Mouse (Mus musculus) kidney, embryonic 16.5 days (tissue): ENCODE measurements at regions not wholly inside any gene's neighbourhood (a gene's known extent, or its start where the extent isn't known, plus 50 kb on each side); places are given as distances from the start of the nearest gene placed in this dataset.

ENCODE experiments used
- ATAC-seq: fragments of 200-750 bp; cut with Nextera tagmentation; 2 replicates; pipeline ENCODE4 v1.8.0; 2017; ENCODE audit warnings: moderate TSS enrichment; ENCODE audit not compliant: low FRiP score, low TSS enrichment
- H3K27ac ChIP-seq: fragments of 300-500 bp; sonication (generic); 2 replicates; pipeline ENCODE4 v1.5.1; 2014; ENCODE audit warnings: low read length
- H3K27me3 ChIP-seq: fragments of 300-500 bp; sonication (generic); 2 replicates; pipeline ENCODE4 v1.6.1; 2014; ENCODE audit warnings: low read length, control low read depth, mixed read lengths; ENCODE audit not compliant: insufficient read depth
- H3K36me3 ChIP-seq: fragments of 300-500 bp; sonication (generic); 2 replicates; pipeline ENCODE4 v1.6.1; 2014; ENCODE audit warnings: low read length, control low read depth, mixed read lengths; ENCODE audit not compliant: insufficient read depth
- H3K4me1 ChIP-seq: fragments of 300-500 bp; sonication (generic); 2 replicates; pipeline ENCODE4 v1.6.1; 2014; ENCODE audit warnings: low read length, control low read depth, mixed read lengths; ENCODE audit not compliant: insufficient read depth
- H3K4me2 ChIP-seq: fragments of 300-500 bp; sonication (generic); replicated peaks from 2 replicates; pipeline ENCODE4 v1.6.1; 2014; ENCODE audit warnings: low read depth, low read length
- H3K4me3 ChIP-seq: fragments of 300-500 bp; sonication (generic); 2 replicates; pipeline ENCODE4 v1.5.1; 2014; ENCODE audit warnings: mild to moderate bottlenecking, low read length
- H3K9ac ChIP-seq: fragments of 300-500 bp; sonication (generic); replicated peaks from 2 replicates; pipeline ENCODE4 v1.6.1; 2014; ENCODE audit warnings: low read length
- H3K9me3 ChIP-seq: fragments of 300-500 bp; sonication (generic); 2 replicates; pipeline ENCODE4 v1.6.1; 2016; ENCODE audit warnings: low read length, control low read depth
- WGBS: fragments of 180-500 bp; shearing (Covaris S2); extraction: QIAGEN DNeasy Blood & Tissue Kit; methylation state at CpG from one replicate; pipeline ENCODE4 v1.1.7; 2014; 5-methylcytosine and 5-hydroxymethylcytosine counted together

- Histone ChIP-seq H3K27ac (no peak overlapping the region), H3K4me1 (no peaks in the 10 kb centered on the region), H3K4me2 (no peak overlapping the region), H3K9me3 (no peaks in the 10 kb centered on the region), H3K9ac (no peak overlapping the region), H3K27me3 (no peaks in the 10 kb centered on the region), H3K4me3 (no peak overlapping the region), H3K36me3 (no peaks in the 10 kb centered on the region)
- no peak for ATAC-seq
- 83% methylated on average over 4 of the region's 4 CpGs for WGBS
These were observed 1062.8 kb upstream of the Acvr2a start for GRCm38 (mm10) chr2:47750997-47751623.

- no peak overlapping the region for H3K9ac ChIP-seq
- no peak overlapping the region for H3K4me2 ChIP-seq
- H3K36me3 ChIP-seq: no peaks in the 10 kb centered on the region
- no peak overlapping the region for H3K27ac ChIP-seq
- no peaks in the 10 kb centered on the region for H3K4me1 ChIP-seq
- no peaks in the 10 kb centered on the region for H3K27me3 ChIP-seq
- no peaks in the 10 kb centered on the region for H3K9me3 ChIP-seq
- no peak for ATAC-seq
- no peak overlapping the region for H3K4me3 ChIP-seq
These were observed 1058.2 kb upstream of the Acvr2a start for GRCm38 (mm10) chr2:47755716-47756115.

GRCm38 (mm10) chr2:47756248-47756647 lies 1057.7 kb upstream of the Acvr2a start:
- no peak for ATAC-seq
- Histone ChIP-seq H3K9ac (no peak overlapping the region), H3K27me3 (no peaks in the 10 kb centered on the region), H3K4me1 (no peaks in the 10 kb centered on the region), H3K9me3 (no peaks in the 10 kb centered on the region), H3K4me2 (no peak overlapping the region), H3K4me3 (no peak overlapping the region), H3K27ac (no peak overlapping the region), H3K36me3 (no peaks in the 10 kb centered on the region)
- WGBS: 61% methylated on average over 4 of the region's 4 CpGs

DNA sequence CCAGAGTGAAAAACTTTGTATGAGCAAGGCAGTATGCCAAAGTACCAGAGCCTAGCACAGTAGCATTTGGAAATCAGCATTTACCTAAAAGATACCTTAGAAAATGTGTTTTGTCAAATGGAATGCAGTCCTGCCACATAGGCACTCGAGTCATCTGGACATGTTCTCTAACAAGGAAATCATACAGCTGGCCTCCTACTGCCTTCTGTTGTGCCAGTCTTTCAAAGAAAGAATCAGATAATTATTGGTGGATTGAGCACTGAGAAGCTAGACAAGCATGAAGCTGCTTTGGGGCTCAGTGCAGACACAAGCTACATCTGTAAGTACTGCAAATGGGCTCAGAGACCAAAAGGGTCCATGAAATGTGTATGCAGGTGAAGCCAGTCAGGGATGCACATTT lies 1038.1 kb upstream of the Acvr2a start:
- no peaks in the 10 kb centered on the region for H3K9me3 ChIP-seq
- H3K4me2 ChIP-seq: no peak overlapping the region
- 67% methylated on average over 1 of the region's 1 CpGs for WGBS
- ATAC-seq: no peak
- H3K4me1 ChIP-seq: no peaks in the 10 kb centered on the region
- no peak overlapping the region for H3K27ac ChIP-seq
- H3K9ac ChIP-seq: no peak overlapping the region
- no peaks in the 10 kb centered on the region for H3K27me3 ChIP-seq
- H3K36me3 ChIP-seq: no peaks in the 10 kb centered on the region
- H3K4me3 ChIP-seq: no peak overlapping the region

- Histone ChIP-seq H3K4me3 (no peak overlapping the region), H3K27me3 (no peaks in the 10 kb centered on the region), H3K27ac (no peak overlapping the region), H3K9me3 (no peaks in the 10 kb centered on the region), H3K4me1 (no peaks in the 10 kb centered on the region), H3K36me3 (no peaks in the 10 kb centered on the region), H3K4me2 (no peak overlapping the region), H3K9ac (no peak overlapping the region)
- ATAC-seq: no peak
- WGBS: 55% methylated on average over 1 of the region's 1 CpGs
These were observed 1036.9 kb upstream of the Acvr2a start for GRCm38 (mm10) chr2:47776965-47777364.

DNA sequence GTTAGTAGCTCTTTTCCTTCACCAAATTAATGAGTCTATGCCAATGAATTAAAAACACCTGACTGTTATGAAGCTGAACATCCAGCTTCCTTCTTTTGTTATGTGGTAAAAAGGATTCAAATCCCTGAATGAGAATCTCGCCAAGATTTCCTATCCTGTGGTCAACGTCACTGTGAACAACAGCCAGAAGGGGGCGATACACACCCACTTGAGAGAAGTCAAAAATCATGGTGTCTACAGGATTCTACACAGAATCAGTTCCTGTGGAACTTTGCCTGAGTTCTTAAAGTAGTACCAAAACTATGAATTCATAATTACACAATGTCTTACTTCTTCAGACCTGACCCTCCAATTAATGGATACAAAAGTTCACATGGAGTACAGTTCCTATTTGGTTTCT lies 1028.1 kb upstream of the Acvr2a start:
- Histone ChIP-seq H3K9me3 (no peaks in the 10 kb centered on the region), H3K27me3 (no peaks in the 10 kb centered on the region), H3K4me1 (no peaks in the 10 kb centered on the region), H3K9ac (no peak overlapping the region), H3K4me3 (no peak overlapping the region), H3K36me3 (no peaks in the 10 kb centered on the region), H3K27ac (no peak overlapping the region), H3K4me2 (no peak overlapping the region)
- 5% methylated on average over 3 of the region's 3 CpGs for WGBS
- ATAC-seq: no peak

GRCm38 (mm10) chr2:47822746-47823271 lies 991.1 kb upstream of the Acvr2a start:
- Histone ChIP-seq H3K4me1 (no peaks in the 10 kb centered on the region), H3K4me2 (no peak overlapping the region), H3K27me3 (no peaks in the 10 kb centered on the region), H3K4me3 (no peak overlapping the region), H3K9ac (no peak overlapping the region), H3K9me3 (no peaks in the 10 kb centered on the region), H3K27ac (no peak overlapping the region), H3K36me3 (no peaks in the 10 kb centered on the region)
- WGBS: 77% methylated on average over 2 of the region's 2 CpGs
- ATAC-seq: no peak

GRCm38 (mm10) chr2:47832493-47832892 lies 981.4 kb upstream of the Acvr2a start:
- no peak for ATAC-seq
- Histone ChIP-seq H3K27ac (no peak overlapping the region), H3K4me1 (no peaks in the 10 kb centered on the region), H3K36me3 (no peaks in the 10 kb centered on the region), H3K27me3 (no peaks in the 10 kb centered on the region), H3K4me2 (no peak overlapping the region), H3K9me3 (no peaks in the 10 kb centered on the region), H3K4me3 (no peak overlapping the region), H3K9ac (no peak overlapping the region)
- WGBS: 91% methylated on average over 1 of the region's 1 CpGs

DNA sequence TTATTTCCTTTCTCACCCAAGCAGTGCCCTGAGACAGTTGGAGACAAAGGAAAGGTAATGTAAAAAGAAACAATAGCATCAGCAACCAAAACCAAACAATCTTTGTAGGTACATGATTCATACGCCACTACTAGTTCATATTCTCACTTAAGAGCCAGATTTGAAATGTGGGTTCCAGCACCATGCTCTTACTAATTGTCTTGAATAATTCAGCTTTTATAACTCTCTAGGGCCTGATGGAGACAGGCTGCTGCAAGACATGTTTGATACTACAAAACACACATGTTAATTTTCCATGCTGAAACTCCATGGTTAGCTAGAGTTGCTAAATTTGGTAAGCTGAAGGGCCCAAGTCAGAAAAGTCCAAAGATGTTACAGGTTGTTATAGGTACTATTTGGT lies 980.4 kb upstream of the Acvr2a start:
- H3K9me3 ChIP-seq: no peaks in the 10 kb centered on the region
- H3K27me3 ChIP-seq: no peaks in the 10 kb centered on the region
- no peak overlapping the region for H3K4me3 ChIP-seq
- no peaks in the 10 kb centered on the region for H3K4me1 ChIP-seq
- ATAC-seq: no peak
- no peak overlapping the region for H3K9ac ChIP-seq
- WGBS: 67% methylated on average over 1 of the region's 1 CpGs
- no peak overlapping the region for H3K27ac ChIP-seq
- H3K36me3 ChIP-seq: no peaks in the 10 kb centered on the region
- H3K4me2 ChIP-seq: no peak overlapping the region

GRCm38 (mm10) chr2:47834055-47834799 lies 979.7 kb upstream of the Acvr2a start:
- Histone ChIP-seq H3K4me1 (no peaks in the 10 kb centered on the region), H3K9me3 (no peaks in the 10 kb centered on the region)

More at GRCm38 (mm10) chr2:47834055-47834799, 979.7 kb upstream of the Acvr2a start:
- ATAC-seq: no peak
- no peak overlapping the region for H3K4me2 ChIP-seq
- H3K36me3 ChIP-seq: no peaks in the 10 kb centered on the region
- H3K27ac ChIP-seq: no peak overlapping the region
- WGBS: 84% methylated on average over 5 of the region's 5 CpGs
- H3K4me3 ChIP-seq: no peak overlapping the region
- H3K9ac ChIP-seq: no peak overlapping the region
- H3K27me3 ChIP-seq: no peaks in the 10 kb centered on the region
